Mouse (Mus musculus) B cell, adult 2 months (primary cell): ENCODE data around the gene Fbxw17.
"Not testable (repeated sequence)": the region's sequence is repeated elsewhere in the genome, so short reads cannot be mapped to it uniquely, and the experiment has no call there.

Source experiments
- DNase-seq, 2 experiments: peaks; one replicate each; pipeline ENCODE4 v3.0.0; 2022

The Fbxw17 gene

DNA sequence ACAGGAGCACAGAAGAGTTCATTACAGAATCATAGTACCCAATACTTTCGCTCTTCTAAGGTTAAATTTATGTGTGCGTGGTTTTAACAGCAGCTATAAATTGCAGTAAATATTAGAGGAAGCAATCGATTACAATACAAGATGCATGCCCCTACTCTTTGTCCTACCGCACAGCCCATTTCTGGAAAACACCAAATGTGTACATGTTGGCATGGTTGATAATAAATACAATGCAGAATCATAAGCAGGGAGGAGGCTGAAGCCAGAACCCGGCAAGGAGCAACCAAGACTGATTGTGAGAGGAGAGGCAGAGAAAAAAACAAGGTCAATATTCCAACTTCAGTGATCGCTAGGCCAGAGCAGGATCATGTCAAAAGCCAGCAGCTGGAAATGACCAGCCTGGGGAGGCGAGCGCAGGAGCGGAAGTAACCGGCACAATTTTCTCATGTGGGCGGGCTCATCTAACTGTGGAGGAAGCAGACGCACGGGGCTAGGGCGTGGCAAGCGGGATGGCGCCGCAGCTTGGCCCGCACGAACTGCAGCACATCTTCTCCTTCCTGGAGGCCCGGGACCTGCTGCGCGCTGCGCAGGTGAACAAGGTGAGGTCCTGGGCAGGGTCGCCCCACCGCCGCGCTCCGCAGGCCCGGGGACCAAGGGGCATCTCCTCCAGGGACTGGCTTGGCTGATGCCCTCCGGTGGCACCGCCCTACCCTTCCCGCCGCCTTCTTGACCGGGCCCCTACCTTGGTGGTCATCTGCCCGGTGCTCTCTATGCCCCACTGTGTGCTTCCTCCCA, at the start of gene Fbxw17:
Fbxw17 (plus strand) TSS at position 476 of the 795 bp plus-strand sequence.
- DNase-seq = peak; percentile 62 to 64

DNA sequence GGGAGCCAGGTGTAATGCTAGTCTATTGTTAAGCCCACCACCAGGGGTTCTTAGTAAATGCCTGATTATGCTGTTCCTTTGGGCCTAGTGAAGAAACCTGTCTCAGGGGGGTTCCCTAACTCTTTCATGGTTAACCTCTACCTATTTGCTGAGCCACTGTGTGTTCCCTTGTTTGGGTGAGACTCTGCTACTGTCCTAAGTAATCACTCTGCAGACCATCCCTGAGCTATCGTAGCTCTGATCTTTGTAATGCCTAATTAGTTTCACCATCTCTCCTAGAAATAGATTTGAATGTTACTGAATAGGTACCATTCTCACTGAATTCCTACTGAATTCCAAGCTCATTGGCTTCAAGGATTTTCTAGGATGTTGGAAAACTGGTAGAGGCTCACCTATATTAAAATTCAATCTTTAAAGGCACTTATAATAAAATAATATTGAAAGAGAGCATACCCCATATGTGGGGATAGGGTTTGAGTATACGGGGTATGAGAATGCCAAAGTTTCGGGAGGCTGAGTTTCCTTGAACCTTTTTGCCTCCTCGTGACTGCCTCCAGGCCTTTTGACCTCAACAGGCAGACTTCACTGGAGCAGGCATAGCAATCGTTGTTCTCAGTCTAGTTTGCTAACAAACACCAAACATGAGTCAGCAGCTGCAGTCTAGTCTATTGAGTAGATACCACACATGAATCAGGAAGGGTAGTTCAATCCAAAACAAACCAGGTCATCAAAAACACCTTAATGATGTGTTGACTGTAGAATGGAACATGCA, 44.5 kb upstream of the Fbxw17 start:
- DNase-seq = not testable (repeated sequence)

DNA sequence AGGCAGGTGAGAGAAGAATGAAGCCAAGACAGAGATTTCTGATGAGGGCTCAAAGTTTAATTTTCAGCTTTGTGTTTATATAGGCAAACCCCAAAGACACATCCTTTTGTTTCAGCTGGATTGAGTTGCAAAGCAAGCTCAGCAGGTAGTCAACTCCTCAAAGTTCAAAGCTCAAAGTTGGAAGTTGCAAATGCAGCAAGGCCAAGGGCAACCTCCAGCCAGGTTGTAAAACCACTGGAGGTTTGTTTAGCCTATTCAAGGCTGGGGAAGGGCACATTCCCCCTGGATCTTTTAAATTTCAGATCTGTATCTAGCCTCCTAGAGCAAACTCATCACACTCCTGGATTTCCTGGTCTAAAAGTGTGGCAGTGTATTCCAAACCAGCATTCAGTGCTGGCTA, 28.5 kb upstream of the Fbxw17 start:
- not testable (repeated sequence) for DNase-seq

DNA sequence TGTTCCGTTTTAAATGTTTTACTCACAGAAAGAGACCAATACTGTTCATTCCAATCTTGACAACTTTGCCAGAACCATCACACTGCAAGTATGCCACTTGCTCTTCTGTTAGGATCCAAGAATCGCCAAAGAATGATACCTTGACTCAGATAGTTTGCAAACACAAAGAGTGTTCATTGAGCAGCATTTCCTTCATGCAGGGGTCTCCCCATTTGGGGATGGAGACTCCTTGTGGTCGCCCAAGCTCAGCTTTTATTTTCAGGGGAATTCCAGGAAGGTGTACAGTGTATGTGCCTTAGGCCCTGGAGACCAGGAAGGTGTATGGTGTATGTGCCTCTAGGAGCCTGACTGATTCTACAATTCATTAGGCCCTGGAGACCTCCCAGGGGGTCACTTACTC, 757 bp downstream of the Fbxw17 start:
- DNase-seq = no peak

DNA sequence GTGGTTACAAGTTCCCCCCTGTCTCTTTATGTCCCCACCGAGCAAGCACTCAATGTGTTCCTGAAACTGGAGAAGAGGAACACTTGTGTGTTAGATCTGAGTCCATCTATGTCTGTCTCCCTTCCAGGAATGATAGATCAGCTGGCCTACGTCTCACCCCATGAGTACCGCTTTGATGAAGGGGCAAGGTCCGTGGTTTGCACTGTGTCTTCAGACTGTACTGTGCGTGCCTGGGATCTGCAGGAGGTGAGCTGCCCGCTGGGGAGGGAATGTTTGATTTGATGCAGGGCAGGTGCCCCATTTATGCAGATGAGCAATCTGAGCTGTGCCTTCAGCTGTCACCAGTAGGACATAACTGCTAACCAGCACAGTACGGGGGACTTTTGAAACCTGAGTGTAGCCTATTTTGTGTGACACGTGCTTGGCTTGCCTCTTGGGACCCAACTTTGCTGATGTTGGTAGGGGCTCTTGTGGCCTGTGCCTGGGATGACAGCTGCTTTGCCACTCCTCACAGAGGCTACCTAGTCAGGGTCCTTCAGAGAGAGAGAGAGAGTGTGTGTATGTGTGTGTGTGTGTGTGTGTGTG, 6.1 kb downstream of the Fbxw17 start:
- DNase-seq = no peak

DNA sequence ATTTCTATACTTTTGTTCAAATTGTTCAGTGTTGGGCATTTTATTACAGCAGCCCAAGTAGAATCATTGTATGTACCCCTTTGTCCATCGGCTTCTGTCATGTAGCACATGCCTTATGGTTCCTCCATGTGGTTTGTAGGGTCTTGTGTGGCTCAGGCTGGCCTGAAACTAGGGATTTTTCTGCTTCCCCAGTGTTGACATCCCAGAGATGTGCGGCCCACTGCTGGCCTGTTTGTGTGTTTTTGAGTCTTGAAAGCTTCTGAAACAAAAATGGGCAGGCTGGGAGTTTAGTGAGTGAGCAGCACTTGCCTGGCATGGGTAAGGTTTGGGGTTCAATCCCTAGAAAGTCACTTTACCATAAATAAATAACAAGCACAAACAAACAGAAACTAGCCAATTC, 6.9 kb downstream of the Fbxw17 start:
- no peak for DNase-seq

DNA sequence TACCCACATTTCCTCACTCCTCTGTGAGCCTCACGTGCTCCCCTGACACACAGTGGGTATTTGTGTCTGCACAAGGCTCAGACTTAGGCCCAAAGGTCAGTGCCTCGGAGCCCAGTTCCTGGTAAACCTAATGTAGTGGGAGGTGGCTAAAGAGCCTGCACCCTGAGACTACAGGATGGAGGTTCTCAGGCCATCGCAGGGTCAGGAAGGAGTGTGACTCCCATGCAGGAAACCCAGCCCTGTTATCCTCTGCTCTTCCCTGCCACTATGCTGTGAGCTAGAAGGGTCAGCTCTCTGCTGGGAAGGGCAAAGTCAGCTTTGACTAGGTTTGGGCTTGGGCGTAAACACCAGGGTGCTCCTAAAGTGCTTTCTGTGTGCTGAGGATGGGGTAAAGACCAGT, 9.0 kb downstream of the Fbxw17 start:
- no peak for DNase-seq

DNA sequence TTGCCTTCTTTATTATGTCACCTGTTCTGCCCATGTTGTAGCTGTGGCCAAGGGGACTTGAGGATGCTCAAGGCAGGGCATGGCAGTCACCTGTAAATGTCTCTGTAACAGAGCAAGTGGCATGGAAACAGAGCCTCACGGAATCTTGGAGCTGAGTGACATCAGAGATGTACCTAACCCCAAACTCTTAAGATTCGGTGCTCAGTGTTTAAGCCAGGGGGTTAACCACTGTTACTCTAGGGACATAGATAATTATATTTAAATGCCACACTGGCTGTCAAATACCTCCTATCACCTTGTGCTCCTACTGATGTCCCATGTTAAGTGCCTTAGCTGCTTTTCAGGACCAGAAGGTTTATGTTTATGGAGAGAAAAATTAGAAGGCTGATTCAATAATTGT, 26.1 kb downstream of the Fbxw17 start, which contains the start of gene Gm47429:
Gm47429 (minus strand) TSS at position 101 of the 400 bp plus-strand sequence.
- no peak for DNase-seq

DNA sequence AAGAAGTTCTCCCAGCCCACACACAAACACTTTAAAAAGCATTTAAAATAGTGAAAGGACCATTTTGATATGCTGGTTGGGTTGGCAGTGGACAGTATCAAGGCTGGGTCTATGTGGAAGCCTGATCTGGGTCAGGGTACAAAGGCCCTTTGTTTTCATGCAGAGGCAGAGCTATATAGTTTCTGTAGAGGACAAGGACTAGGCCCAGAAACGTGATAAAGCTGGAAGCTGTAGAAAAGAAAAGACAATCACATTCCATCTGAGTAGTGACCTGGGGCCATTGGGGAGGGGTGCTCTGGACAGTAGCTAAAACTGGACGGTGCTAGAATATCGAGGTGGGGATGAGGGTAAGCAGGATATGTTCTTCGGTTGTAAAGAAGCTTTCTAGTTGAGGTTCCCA, 27.6 kb downstream of the Fbxw17 start:
- DNase-seq = no peak

DNA sequence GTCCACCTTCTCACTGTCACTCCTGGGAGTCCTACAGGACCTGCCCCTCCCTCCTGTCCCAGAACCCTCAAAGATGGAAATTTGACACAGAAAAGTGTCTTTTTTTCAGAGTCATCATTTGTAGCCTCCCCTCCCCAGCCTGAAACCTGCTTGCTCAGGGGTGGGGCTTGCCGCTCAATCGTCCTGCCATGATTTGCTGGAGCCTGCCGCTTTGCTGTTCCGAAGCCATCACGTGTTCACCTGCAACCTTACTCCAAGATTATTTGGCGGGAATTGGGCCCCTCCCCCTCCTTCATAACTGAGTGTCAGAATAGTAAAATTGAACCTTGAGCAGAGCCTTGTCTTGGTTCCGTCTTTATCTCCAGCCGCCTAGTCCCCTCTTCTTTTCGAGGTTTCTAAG, 34.6 kb downstream of the Fbxw17 start:
- DNase-seq = not testable (repeated sequence)

DNA sequence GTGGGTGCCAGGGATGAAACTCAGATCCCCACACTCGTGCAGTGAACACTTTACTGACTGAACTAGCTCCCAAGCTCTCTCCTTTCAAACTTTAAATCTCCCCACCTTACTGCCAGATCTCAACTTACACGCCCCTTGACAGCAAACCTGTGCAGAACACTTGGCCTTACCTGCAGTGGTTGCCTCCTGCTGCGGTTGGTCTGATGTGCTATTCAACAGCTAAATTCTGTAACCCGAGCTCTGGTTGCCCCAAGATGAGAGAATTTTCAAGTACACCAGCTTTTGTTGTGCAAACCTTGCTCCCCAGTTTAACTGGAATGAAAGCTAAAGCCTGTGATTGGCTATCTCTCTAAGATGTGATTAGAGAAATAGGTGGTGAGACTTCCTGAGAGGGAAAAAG, 35.8 kb downstream of the Fbxw17 start:
- no peak for DNase-seq

DNA sequence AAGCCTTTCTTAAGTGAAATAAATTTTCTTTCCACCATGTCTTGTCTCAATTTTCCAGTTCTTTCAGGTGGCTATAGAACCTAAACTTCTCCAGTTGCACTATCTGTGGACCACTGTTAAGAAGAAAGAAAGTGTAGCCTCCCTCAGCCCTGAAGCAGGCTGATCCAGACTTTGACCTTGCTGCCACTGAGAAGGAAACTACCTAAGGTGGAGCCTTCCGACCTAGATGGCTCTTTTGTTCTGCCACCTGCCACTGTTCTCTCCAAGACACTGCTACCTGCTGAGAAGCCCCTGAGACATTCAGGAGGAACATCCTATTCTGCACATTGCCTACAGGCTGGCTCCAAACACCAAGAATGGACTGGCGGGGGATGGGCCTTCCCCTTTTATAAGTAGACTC, 42.8 kb downstream of the Fbxw17 start:
- DNase-seq = not testable (repeated sequence)

DNA sequence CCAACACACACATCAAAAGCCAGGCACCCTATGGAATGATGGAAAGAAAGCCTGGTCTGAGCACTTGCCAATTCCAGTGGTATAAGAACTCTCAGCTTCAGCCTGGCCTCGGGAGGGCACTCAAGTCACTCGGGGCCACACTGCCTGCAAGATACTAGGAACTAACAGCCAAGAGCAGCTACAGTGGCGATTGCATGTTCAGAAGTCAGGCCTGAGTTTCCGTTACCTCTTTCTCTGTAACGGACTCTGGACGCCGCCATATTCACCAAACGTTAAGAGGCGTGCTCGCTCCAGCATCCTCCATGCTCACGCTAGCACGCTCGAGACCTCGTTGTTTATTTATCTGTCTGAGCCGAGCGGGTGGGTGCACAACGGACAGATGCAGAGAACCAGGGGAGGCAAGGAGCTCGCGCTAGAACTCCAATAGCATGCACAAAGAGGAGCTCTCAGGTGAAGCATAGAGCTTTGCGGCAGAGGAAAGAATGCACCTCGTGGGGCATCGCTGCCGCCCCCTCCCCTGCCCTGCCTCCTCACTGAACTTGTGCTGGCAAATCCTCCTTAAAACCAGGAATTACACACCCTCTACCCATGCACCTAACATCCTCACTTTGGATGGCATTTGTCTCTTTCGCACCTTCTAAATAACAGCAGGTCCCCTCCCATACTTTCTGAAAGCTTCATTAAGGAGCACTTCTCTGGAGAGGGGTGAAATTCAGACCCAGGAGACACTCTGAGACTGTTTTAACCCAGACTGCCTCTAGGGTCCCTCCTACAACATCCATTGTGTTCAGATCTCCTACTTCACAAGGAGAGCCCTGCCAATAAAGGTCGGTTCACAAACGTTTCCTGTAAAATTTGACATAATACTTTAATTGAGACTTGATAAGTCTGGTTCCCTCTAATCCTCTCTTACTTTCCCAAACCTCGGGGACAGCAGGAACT, 47.2 kb downstream of the Fbxw17 start:
- no peak for DNase-seq

DNA sequence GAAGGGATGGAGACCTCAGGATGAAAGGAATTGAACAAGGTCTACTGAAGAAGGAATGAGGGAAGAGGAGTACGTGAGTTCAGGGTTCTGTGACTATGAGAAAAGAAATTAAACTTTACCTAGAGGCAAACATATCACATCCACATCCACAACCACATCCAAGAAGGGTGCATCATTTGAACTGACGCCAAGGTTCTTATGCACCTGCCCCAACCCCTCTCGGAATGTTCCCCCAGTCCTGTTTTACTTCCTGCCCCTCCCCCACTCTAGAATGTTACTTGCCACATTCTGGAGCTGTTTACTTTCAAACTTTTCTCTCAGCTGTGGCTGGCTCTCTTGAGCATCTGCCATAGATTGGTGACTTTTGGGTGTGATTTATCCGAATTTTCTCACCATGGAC, 49.3 kb downstream of the Fbxw17 start, which contains the start of gene Nutm2:
Nutm2 (plus strand) TSS at position 301 of the 400 bp plus-strand sequence.
- no peak for DNase-seq
